Mouse (Mus musculus) embryonic facial prominence, embryonic 12.5 days (tissue): ENCODE measurements around the gene Tmeff1. TPM values are rescaled to one million over a fixed set of nuclear protein-coding genes. Genes with fewer than 3 reads are reported as not detected.

ENCODE experiments used
- ATAC-seq: fragments of 200-750 bp; cut with Nextera tagmentation; 2 replicates; pipeline ENCODE4 v1.8.0; 2017; ENCODE audit not compliant: insufficient number of reproducible peaks, insufficient read depth, low FRiP score, low TSS enrichment
- H3K27ac ChIP-seq: fragments of 300-500 bp; sonication (generic); 2 replicates; pipeline ENCODE4 v1.5.1; 2016; ENCODE audit warnings: mild to moderate bottlenecking
- H3K27me3 ChIP-seq: fragments of 300-500 bp; sonication (generic); 2 replicates; pipeline ENCODE4 v1.6.1; 2016; ENCODE audit warnings: mild to moderate bottlenecking, moderate library complexity
- H3K36me3 ChIP-seq: fragments of 300-500 bp; sonication (generic); 2 replicates; pipeline ENCODE4 v1.6.1; 2016; ENCODE audit warnings: mild to moderate bottlenecking
- H3K4me1 ChIP-seq: fragments of 300-500 bp; sonication (generic); 2 replicates; pipeline ENCODE4 v1.6.1; 2016
- H3K4me2 ChIP-seq: fragments of 300-500 bp; sonication (generic); replicated peaks from 2 replicates; pipeline ENCODE4 v1.6.1; 2016; ENCODE audit warnings: mild to moderate bottlenecking, moderate library complexity
- H3K4me3 ChIP-seq: fragments of 300-500 bp; sonication (generic); 2 replicates; pipeline ENCODE4 v1.5.1; 2016; ENCODE audit warnings: mild to moderate bottlenecking
- H3K9ac ChIP-seq: fragments of 300-500 bp; sonication (generic); 2 replicates; pipeline ENCODE4 v1.6.1; 2016; ENCODE audit warnings: mild to moderate bottlenecking, moderate library complexity
- H3K9me3 ChIP-seq: fragments of 300-500 bp; sonication (generic); 2 replicates; pipeline ENCODE4 v1.6.1; 2016; ENCODE audit warnings: mild to moderate bottlenecking, moderate library complexity
- WGBS: fragments of 180-500 bp; shearing (Covaris S2); methylation state at CpG from one replicate; pipeline ENCODE4 v1.1.7; 2016; 5-methylcytosine and 5-hydroxymethylcytosine counted together
- polyA plus RNA-seq: library from polyadenylated mRNA; unstranded; fragments of >200 nt; fragmentation: Nextera tagmentation; extraction: Ambion mirVana; gene quantifications from 2 replicates; pipeline ENCODE4 v1.2.1, GENCODE M21; 2016

Tmeff1 gene
- polyA plus RNA-seq, 1 experiment from 2014 or later = 124 TPM

- no peaks in the 10 kb centered on the region for H3K36me3 ChIP-seq
- no peak overlapping the region for H3K9ac ChIP-seq
- H3K9me3 ChIP-seq = no peaks in the 10 kb centered on the region
- H3K4me2 ChIP-seq = no peak overlapping the region
- H3K27me3 ChIP-seq = no peaks in the 10 kb centered on the region
- peaks cover 72% of the 10 kb centered on the region for H3K4me1 ChIP-seq
- WGBS = 55% methylated on average over 12 of the region's 12 CpGs
- H3K4me3 ChIP-seq = no peak overlapping the region
- H3K27ac ChIP-seq = no peak overlapping the region
- no peak for ATAC-seq
These were observed 39.0 kb upstream of the Tmeff1 start for GRCm38 (mm10) chr4:48545966-48546365.

- no peak overlapping the region for H3K4me3 ChIP-seq
- WGBS = 46% methylated on average over 9 of the region's 9 CpGs
- H3K36me3 ChIP-seq = no peaks in the 10 kb centered on the region
- H3K9ac ChIP-seq = no peak overlapping the region
- H3K9me3 ChIP-seq = no peaks in the 10 kb centered on the region
- no peak for ATAC-seq
- H3K4me2 ChIP-seq = no peak overlapping the region
- H3K27me3 ChIP-seq = no peaks in the 10 kb centered on the region
- H3K4me1 ChIP-seq = peaks cover 68% of the 10 kb centered on the region
- peak overlapping the region; percentile 33; the same call in 1 of the 2 replicates for H3K27ac ChIP-seq
These were observed 38.1 kb upstream of the Tmeff1 start for GRCm38 (mm10) chr4:48546568-48547496.

- peak; percentile 42; the same call in 1 of the 2 replicates for ATAC-seq
- peaks cover 13% of the 10 kb centered on the region for H3K36me3 ChIP-seq
- peaks cover 54% of the 10 kb centered on the region for H3K4me1 ChIP-seq
- no peaks in the 10 kb centered on the region for H3K9me3 ChIP-seq
- WGBS = 21% methylated on average over 6 of the region's 6 CpGs
- peak overlapping the region; percentile 8; the same call in 1 of the 2 replicates for H3K4me2 ChIP-seq
- peak overlapping the region; percentile 59 for H3K27ac ChIP-seq
- no peak overlapping the region for H3K4me3 ChIP-seq
- no peaks in the 10 kb centered on the region for H3K27me3 ChIP-seq
- H3K9ac ChIP-seq = no peak overlapping the region
These were observed 36.5 kb upstream of the Tmeff1 start for GRCm38 (mm10) chr4:48548393-48549045.

GRCm38 (mm10) chr4:48549661-48550060, 35.3 kb upstream of the Tmeff1 start:
- Histone ChIP-seq H3K9ac (no peak overlapping the region), H3K9me3 (no peaks in the 10 kb centered on the region), H3K4me3 (no peak overlapping the region), H3K27me3 (no peaks in the 10 kb centered on the region), H3K36me3 (peaks cover 22% of the 10 kb centered on the region), H3K27ac (no peak overlapping the region), H3K4me2 (no peak overlapping the region), H3K4me1 (peaks cover 44% of the 10 kb centered on the region)
- WGBS = 62% methylated on average over 5 of the region's 5 CpGs
- ATAC-seq = no peak

- H3K9me3 ChIP-seq = no peaks in the 10 kb centered on the region
- H3K9ac ChIP-seq = no peak overlapping the region
- no peak for ATAC-seq
- H3K4me1 ChIP-seq = peaks cover 21% of the 10 kb centered on the region
- no peaks in the 10 kb centered on the region for H3K27me3 ChIP-seq
- WGBS = 95% methylated on average over 27 of the region's 27 CpGs
- H3K4me3 ChIP-seq = no peak overlapping the region
- H3K27ac ChIP-seq = no peak overlapping the region
- no peak overlapping the region for H3K4me2 ChIP-seq
- H3K36me3 ChIP-seq = peaks cover 32% of the 10 kb centered on the region
These were observed 32.4 kb upstream of the Tmeff1 start for GRCm38 (mm10) chr4:48552486-48553064.

GRCm38 (mm10) chr4:48554132-48554531, 30.8 kb upstream of the Tmeff1 start:
- WGBS = 88% methylated on average over 7 of the region's 7 CpGs

GRCm38 (mm10) chr4:48555729-48556128, 29.2 kb upstream of the Tmeff1 start:
- H3K4me3 ChIP-seq = no peak overlapping the region
- no peak for ATAC-seq
- no peak overlapping the region for H3K27ac ChIP-seq
- no peaks in the 10 kb centered on the region for H3K9me3 ChIP-seq
- H3K36me3 ChIP-seq = peaks cover 40% of the 10 kb centered on the region
- no peak overlapping the region for H3K4me2 ChIP-seq
- H3K4me1 ChIP-seq = no peaks in the 10 kb centered on the region
- WGBS = 16% methylated on average over 3 of the region's 3 CpGs
- no peak overlapping the region for H3K9ac ChIP-seq
- H3K27me3 ChIP-seq = no peaks in the 10 kb centered on the region

More at GRCm38 (mm10) chr4:48554132-48554531, 30.8 kb upstream of the Tmeff1 start:
- H3K27me3 ChIP-seq = no peaks in the 10 kb centered on the region
- H3K4me2 ChIP-seq = no peak overlapping the region
- peaks cover 40% of the 10 kb centered on the region for H3K36me3 ChIP-seq
- no peak overlapping the region for H3K4me3 ChIP-seq
- ATAC-seq = no peak
- H3K27ac ChIP-seq = no peak overlapping the region
- H3K9ac ChIP-seq = no peak overlapping the region
- H3K4me1 ChIP-seq = peaks cover 6% of the 10 kb centered on the region
- no peaks in the 10 kb centered on the region for H3K9me3 ChIP-seq

- H3K4me3 ChIP-seq = no peak overlapping the region
- 80% methylated on average over 14 of the region's 14 CpGs for WGBS
These were observed 25.3 kb upstream of the Tmeff1 start for GRCm38 (mm10) chr4:48559652-48560051.

GRCm38 (mm10) chr4:48561824-48562223, 23.1 kb upstream of the Tmeff1 start:
- no peak overlapping the region for H3K4me2 ChIP-seq
- 91% methylated on average over 8 of the region's 8 CpGs for WGBS
- no peaks in the 10 kb centered on the region for H3K9me3 ChIP-seq
- no peaks in the 10 kb centered on the region for H3K4me1 ChIP-seq
- no peak overlapping the region for H3K9ac ChIP-seq
- H3K27me3 ChIP-seq = no peaks in the 10 kb centered on the region
- H3K36me3 ChIP-seq = peaks cover 32% of the 10 kb centered on the region
- ATAC-seq = no peak
- no peak overlapping the region for H3K27ac ChIP-seq
- H3K4me3 ChIP-seq = no peak overlapping the region

More at GRCm38 (mm10) chr4:48559652-48560051, 25.3 kb upstream of the Tmeff1 start:
- no peak overlapping the region for H3K9ac ChIP-seq
- no peak overlapping the region for H3K4me2 ChIP-seq
- H3K4me1 ChIP-seq = no peaks in the 10 kb centered on the region
- no peaks in the 10 kb centered on the region for H3K9me3 ChIP-seq
- H3K36me3 ChIP-seq = peaks cover 34% of the 10 kb centered on the region
- no peak overlapping the region for H3K27ac ChIP-seq
- ATAC-seq = 0 out of 2 replicates have a peak, but pooled peaks have one; percentile 28
- no peaks in the 10 kb centered on the region for H3K27me3 ChIP-seq

- Histone ChIP-seq H3K27ac (no peak overlapping the region), H3K9me3 (no peaks in the 10 kb centered on the region), H3K27me3 (no peaks in the 10 kb centered on the region), H3K4me3 (no peak overlapping the region), H3K4me1 (no peaks in the 10 kb centered on the region), H3K4me2 (no peak overlapping the region), H3K36me3 (peaks cover 16% of the 10 kb centered on the region), H3K9ac (no peak overlapping the region)
- no peak for ATAC-seq
These were observed 20.0 kb upstream of the Tmeff1 start for GRCm38 (mm10) chr4:48564962-48565361.

GRCm38 (mm10) chr4:48576361-48576760, 8.6 kb upstream of the Tmeff1 start:
- no peak overlapping the region for H3K4me2 ChIP-seq
- no peaks in the 10 kb centered on the region for H3K9me3 ChIP-seq
- no peak overlapping the region for H3K9ac ChIP-seq
- no peak for ATAC-seq
- no peaks in the 10 kb centered on the region for H3K4me1 ChIP-seq
- 79% methylated on average over 7 of the region's 7 CpGs for WGBS
- no peak overlapping the region for H3K4me3 ChIP-seq
- no peak overlapping the region for H3K27ac ChIP-seq
- no peaks in the 10 kb centered on the region for H3K27me3 ChIP-seq
- no peaks in the 10 kb centered on the region for H3K36me3 ChIP-seq
